Mouse (Mus musculus) splenic B cell, adult 2 months (primary cell): Measurements from ENCODE around the gene Fem1b.
A peak's percentile ranks its signal among the peaks of the same experiment; 100 is the strongest.
"Not testable (repeated sequence)": the region's sequence is repeated elsewhere in the genome, so short reads cannot be mapped to it uniquely, and the experiment has no call there.

Source experiments
- DNase-seq: peaks from one replicate; pipeline ENCODE4 v3.0.0-alpha.2; 2011; ENCODE audit warnings: low read depth, low spot score
- H3K27me3 ChIP-seq: 2 replicates; pipeline ENCODE4 v1.6.1; 2012; ENCODE audit warnings: mild to moderate bottlenecking, low read length, moderate library complexity, mixed read lengths; ENCODE audit not compliant: control insufficient read depth, poor library complexity, insufficient read depth, severe bottlenecking
- H3K36me3 ChIP-seq: 2 replicates; pipeline ENCODE4 v1.6.1; 2012; ENCODE audit warnings: mild to moderate bottlenecking, low read length, moderate library complexity, mixed read lengths; ENCODE audit not compliant: control insufficient read depth, poor library complexity, insufficient read depth, severe bottlenecking

Gene Fem1b

DNA sequence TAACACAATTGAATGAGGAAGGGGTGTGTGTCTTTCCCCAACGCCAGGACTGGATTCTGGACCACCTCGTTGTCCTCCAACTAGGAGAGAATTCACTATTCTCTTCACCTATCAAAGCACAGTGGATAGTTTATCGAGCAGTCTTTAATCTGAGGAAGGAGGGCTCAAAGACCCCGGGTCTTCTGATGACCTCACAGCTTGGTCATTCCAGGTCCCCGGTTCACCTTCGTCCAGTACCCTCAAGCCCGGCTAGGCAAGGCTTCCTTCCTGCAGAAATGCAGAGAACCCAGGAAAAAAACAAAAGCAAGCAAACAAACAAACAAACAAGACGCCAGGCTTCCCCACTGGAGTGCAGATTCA is 26.4 kb upstream of the Fem1b start:
- Histone ChIP-seq H3K36me3 (no peaks in the 10 kb centered on the region), H3K27me3 (no peaks in the 10 kb centered on the region)
- no peak for DNase-seq

DNA sequence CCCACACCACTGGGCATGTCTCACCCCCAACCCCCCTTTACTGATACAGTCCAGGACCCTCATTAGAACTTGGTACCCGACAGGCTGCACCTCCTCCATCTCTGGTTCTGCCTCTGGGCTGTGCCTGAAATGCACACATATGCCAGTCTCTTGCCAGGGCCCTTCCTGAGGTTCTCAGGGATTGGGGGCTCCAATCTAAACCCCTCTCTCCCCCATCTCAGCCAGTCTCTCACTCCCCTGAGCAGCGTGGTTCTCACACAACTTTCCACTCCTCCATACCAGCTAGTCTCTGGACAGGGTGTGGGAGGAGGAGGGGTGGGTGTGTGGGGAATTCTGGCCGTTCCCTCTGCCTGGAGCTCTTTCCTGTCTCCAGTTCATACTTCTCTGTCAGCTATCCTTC is 25.9 kb upstream of the Fem1b start:
- no peaks in the 10 kb centered on the region for H3K27me3 ChIP-seq
- H3K36me3 ChIP-seq: no peaks in the 10 kb centered on the region
- no peak for DNase-seq

DNA sequence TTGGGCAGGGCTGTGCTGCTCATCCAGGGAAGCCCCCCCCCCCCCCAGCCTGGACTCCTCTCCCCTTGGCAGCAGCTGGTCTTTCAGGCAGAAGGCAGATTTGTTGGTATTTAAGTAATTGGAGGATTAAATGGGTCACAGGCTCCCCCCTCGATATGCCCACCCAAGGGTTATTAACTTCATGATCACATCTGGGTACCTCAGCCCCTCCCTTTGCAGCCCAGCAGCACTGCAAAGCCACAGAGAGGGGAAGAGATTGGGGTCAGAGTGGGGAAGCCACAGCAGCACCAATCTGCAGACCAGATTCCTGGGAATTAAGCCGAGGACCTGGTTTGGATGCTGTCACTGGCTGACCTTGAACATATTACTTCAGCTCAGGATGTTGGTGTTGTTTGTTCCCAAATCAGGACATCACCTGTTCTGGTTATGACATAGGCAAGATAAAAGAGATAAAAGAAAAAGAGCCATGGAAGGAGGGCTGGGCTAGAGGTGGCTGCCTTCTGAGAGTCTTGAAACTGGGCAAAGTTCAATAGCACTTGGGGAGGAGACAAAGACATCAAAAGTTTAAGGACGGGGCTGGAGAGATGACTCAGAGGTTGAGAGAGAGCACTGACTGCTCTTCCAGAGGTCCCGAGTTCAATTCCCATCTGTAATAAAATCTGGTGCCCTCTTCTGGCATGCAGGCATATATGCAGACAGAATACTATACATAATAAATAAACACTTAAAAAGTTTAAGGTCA is 24.1 kb upstream of the Fem1b start:
- DNase-seq: no peak
- no peaks in the 10 kb centered on the region for H3K27me3 ChIP-seq
- H3K36me3 ChIP-seq: no peaks in the 10 kb centered on the region

DNA sequence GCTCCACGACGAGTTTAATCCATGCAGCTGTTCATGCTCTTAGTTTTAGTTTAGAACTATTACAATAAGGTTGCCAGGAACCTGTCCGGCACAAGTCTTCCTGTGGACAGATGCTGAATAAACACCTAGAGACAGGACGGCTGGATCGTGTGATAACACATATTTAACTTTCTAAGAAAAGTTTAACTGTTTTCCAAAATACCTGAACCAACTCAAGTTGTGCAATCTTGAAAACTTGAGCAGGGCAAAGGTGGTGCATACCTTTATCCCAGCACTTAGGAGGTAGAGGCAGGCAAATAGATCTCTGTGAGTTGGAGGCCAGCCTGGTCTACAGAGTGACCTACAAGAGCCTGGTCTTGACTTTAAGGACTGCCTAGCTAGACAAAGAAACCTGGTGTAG is 23.2 kb upstream of the Fem1b start:
- H3K27me3 ChIP-seq: no peaks in the 10 kb centered on the region
- DNase-seq: no peak
- H3K36me3 ChIP-seq: no peaks in the 10 kb centered on the region

DNA sequence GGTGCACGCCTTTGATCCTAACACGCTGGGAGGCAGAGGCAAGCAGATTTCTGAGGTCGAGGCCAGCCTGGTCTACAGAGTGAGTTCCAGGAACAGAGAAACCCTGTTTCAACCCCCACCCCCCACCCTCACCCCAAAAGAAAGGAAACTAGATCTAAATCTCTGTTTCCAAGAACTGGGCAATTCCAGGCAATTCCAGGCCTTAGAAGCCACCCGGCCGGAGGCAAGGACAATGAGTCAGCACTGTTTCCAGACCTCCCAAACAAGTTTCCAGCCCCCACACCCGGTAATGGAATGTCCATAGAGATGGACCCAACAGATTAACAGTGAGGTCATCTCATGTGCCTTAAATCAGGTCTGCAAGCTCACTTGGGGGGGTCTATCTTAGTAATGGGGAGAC is 18.1 kb upstream of the Fem1b start:
- Histone ChIP-seq H3K27me3 (no peaks in the 10 kb centered on the region), H3K36me3 (no peaks in the 10 kb centered on the region)
- no peak for DNase-seq

DNA sequence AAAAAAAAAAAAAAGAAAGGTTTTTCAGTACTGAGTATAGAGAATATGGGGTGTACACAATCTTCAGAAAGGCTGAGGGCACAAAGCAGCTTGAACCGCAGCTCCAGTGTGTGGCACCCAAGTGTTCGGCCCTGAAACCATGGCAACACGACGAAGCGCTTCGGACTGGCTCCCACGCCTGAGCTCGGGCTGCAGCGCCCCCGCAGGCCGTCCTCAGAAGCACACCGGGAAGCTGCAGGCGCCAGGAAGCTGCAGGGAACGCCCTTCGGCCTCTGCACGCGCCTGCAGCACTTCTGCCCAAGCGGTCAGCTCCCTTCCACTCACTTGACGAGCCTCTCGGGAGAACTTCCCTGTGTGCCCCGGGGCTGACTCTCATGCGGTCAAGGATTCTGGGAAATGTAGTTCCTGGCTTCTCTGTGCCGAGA is 16.9 kb upstream of the Fem1b start:
- DNase-seq: peak; percentile 95
- no peaks in the 10 kb centered on the region for H3K36me3 ChIP-seq
- no peaks in the 10 kb centered on the region for H3K27me3 ChIP-seq

DNA sequence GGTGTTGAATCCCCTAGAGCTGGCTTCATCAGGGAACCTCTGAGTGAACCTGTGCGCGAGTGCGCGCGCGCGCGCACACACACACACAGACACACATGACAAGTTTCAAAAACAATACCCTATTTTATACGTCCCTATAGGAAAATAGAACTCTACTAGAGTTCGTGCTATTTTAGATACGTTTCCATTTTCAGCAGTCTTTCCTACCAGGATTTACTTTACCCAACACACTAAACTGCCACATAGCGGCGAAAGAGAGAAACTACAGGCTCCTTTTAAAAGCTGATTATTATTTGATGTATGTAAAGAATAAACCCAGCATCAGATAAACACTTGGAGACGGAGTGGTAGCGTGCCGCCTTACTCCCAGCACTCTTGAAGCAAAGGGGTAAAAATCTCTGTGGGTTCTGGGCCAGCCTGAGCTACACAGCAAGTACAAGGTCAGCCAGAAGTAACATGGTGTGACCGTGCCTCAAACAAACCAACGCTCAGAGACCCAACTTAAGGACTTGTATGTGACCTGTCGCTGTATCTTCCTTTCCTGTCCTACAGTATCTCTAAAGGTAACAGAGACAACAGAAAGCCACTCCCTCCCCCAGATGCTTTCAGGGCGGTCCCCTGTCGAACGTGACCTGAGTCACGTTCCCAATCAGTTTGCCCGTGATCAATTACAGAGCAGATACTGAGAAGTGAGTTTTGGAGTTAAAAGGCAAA is 16.4 kb upstream of the Fem1b start:
- H3K36me3 ChIP-seq: no peaks in the 10 kb centered on the region
- DNase-seq: peak; percentile 47

DNA sequence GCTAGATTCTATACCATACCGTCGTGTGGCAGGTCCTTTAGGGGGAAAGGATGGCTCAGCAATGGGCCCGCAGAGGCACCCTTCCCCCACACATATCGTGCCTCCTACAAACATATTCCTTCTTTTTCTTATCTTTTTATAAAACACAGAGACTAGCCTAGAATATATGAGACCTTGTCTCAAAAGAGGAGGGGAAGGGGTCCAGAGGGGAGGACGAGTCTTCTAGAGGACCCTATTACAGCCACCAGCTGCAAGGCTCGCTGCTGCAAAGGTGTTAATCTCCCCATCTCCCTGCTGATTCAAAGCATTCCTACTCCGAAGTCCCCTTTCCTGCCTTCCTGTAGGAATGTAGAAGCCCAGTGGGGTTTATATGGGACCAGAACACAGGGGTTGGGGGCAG is 14.7 kb upstream of the Fem1b start:
- no peak for DNase-seq
- Histone ChIP-seq H3K27me3 (no peaks in the 10 kb centered on the region), H3K36me3 (no peaks in the 10 kb centered on the region)

More for the DNA sequence above, 16.4 kb upstream of the Fem1b start:
- no peaks in the 10 kb centered on the region for H3K27me3 ChIP-seq

DNA sequence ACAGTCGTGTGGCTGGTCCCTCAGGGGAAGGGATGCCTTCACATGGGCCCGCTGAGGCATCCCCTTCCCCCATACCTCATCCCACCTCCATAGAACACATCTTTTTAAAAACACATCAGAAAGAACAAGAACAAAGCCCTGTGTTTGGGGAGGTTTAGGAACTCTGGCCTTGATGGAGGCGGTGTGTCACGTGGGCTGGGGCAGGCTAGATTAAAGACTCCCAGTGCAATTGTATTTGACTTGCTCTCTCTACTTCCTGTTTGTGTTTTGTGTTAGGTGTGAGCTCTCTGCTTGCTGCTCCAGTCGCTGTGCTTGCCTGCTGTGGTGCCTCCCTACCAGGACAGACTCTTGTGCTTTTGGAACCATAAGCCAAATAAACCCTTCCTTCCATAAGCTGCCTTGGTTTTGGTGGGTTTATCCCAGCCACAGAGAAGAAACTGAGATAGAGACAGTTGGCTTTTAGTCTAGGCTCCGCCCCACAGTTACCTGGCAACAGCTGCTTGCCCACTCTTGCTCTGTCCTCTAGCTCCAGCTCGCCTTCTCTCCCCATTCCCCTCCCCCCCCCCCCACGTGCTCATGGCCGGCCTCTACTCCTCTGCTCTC is 14.2 kb upstream of the Fem1b start:
- no peak for DNase-seq
- no peaks in the 10 kb centered on the region for H3K36me3 ChIP-seq
- no peaks in the 10 kb centered on the region for H3K27me3 ChIP-seq

DNA sequence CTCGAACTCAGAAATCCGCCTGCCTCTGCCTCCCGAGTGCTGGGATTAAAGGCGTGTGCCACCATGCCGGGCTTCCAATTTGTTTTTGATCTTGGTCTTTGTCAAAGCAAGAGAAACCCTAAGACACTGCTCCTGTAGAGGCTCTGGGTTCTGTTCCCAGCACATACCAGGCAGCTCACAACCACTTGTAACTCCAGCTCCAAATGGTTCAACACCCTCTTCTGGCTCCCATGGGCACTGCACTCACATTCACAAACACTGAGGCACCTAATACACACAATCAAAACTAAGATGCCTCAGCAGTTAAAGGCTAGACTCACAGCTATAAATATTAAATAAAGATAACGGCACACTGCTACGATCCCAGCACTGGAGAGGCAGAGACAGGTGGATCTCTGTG is 10.1 kb upstream of the Fem1b start:
- no peaks in the 10 kb centered on the region for H3K27me3 ChIP-seq
- DNase-seq: no peak

DNA sequence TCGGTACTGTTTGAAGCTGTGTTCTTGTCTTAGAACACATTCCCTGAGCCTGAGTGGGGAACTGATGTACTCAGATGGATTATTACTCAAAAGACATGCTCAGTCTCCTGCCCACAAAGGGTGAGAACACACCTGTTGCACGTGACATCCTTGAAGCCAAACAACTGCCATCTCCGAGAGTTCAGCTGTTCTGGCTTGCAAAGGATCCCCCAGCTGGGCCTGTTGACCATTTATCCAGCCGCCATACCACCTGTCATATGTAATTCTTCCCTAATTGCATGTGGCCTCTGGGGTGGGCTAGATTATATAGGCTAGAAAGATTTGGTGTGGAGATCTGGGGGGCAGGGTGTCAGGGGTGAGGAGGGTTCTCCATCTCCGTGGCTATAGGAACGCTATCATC is 9.1 kb upstream of the Fem1b start:
- H3K27me3 ChIP-seq: no peaks in the 10 kb centered on the region
- no peak for DNase-seq
- H3K36me3 ChIP-seq: no peaks in the 10 kb centered on the region

More for the DNA sequence above, 10.1 kb upstream of the Fem1b start:
- no peaks in the 10 kb centered on the region for H3K36me3 ChIP-seq

DNA sequence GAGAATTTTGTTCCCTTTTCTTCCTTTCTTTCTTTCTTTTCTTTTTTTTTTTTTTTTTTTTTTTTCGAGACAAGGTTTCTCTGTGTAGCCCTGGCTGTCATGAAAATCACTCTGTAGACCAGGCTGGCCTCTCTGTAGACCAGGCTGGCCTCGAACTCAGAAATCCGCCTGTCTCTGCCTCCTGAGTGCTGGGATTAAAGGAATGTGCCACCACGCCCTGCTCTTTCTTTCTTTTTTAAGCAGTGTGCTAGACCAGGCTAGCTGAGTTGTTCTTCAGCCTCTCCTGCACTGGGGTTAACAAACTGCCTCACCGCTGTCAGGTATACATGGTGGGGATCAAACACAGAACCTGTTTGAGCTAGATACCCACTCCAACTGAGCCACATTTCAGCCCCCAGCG is 8.2 kb upstream of the Fem1b start:
- H3K36me3 ChIP-seq: not testable (repeated sequence)

DNA sequence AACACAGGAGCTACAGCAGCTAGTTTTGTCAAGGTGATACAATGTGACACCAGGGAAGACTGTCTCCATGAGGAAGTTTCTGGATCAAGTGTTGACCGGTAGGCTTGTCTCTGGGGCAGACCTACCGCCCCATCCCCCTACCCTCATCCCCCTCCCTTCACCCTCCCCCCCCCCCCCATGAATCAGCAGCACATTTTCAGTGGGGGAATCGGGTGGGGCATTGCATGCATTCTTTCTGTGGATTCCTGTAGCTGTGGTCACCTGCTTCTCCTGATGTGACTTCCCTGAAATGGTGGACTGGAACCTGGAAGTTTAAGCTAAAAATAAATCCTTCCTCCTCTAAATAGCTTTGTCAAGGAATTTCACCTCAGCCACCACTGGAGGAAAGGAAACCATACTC is 7.8 kb upstream of the Fem1b start:
- H3K36me3 ChIP-seq: no peaks in the 10 kb centered on the region

More for the DNA sequence above, 8.2 kb upstream of the Fem1b start:
- H3K27me3 ChIP-seq, DNase-seq: not testable (repeated sequence)

DNA sequence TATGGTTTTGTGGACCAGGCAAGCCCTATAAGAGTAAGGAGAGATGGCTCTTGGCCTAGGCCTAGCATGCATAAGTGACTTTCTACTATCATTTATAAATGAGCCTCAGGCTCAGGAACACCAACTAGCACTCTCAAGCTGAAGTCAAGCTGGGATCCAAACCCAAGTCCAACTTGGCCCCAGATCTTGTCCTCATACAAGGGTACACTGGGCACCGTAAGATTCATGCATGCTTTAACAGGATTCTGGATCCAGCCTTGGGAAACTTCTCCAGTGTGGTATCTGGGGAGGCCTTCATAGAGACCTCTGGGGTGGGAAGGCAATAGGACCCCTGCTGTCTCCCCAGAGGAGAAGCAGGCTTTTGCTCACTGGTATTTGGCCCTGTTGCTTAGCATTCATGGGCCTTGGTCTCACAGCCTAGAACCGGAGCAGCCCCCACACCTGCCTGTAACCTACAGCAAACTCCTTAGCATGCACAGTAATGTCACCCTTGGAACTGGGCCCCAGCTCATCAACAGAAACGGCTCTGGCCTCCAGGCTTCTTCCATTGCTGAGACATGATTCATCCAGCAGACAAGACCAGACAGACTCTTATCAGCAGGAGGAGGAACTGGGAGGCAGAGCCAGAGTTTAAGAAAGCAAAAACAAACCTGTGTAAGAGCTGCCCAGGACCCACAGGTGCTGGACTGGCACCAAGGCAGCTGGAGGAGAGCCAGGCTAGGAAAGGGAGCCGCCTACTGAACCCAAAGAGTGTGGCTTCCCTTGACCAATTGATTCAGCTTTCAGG is 6.3 kb upstream of the Fem1b start:
- no peak for DNase-seq
- no peaks in the 10 kb centered on the region for H3K27me3 ChIP-seq
- H3K36me3 ChIP-seq: no peaks in the 10 kb centered on the region

More for the DNA sequence above, 7.8 kb upstream of the Fem1b start:
- DNase-seq: no peak
- no peaks in the 10 kb centered on the region for H3K27me3 ChIP-seq
